Mouse (Mus musculus): ENCODE data around the gene Socs5.

Socs5 gene

GRCm38 (mm10) chr17:87108507-87109292, 1.2 kb downstream of the Socs5 start:
- DNase-seq (ENCODE audit: low spot score): no peak

- DNase-seq (ENCODE audit: low spot score): no peak
Observed at GRCm38 (mm10) chr17:87109504-87109903, 2.0 kb downstream of the Socs5 start.

- DNase-seq (ENCODE audit: low spot score): no peak
Observed at GRCm38 (mm10) chr17:87112852-87113592, 5.5 kb downstream of the Socs5 start.

- no peak for DNase-seq (ENCODE audit: low spot score)
Observed at GRCm38 (mm10) chr17:87115615-87116014, 8.1 kb downstream of the Socs5 start.

GRCm38 (mm10) chr17:87118966-87119526, 11.6 kb downstream of the Socs5 start:
- DNase-seq (ENCODE audit: low spot score): no peak

- DNase-seq (ENCODE audit: low spot score): no peak
Observed at GRCm38 (mm10) chr17:87125344-87125743, 17.9 kb downstream of the Socs5 start.

GRCm38 (mm10) chr17:87132258-87132657, 24.8 kb downstream of the Socs5 start:
- DNase-seq (ENCODE audit: low spot score): no peak

GRCm38 (mm10) chr17:87133823-87134222, 26.3 kb downstream of the Socs5 start:
- no peak for DNase-seq (ENCODE audit: low spot score)

GRCm38 (mm10) chr17:87134631-87135030, 27.2 kb downstream of the Socs5 start:
- no peak for DNase-seq (ENCODE audit: low spot score)

GRCm38 (mm10) chr17:87135741-87136140, 28.3 kb downstream of the Socs5 start:
- DNase-seq (ENCODE audit: low spot score): no peak

- no peak for DNase-seq (ENCODE audit: low spot score)
Observed at GRCm38 (mm10) chr17:87141188-87141935, 33.9 kb downstream of the Socs5 start.

- DNase-seq (ENCODE audit: low spot score): peak; percentile 76
Observed at GRCm38 (mm10) chr17:87142271-87142670, 34.8 kb downstream of the Socs5 start.

GRCm38 (mm10) chr17:87143186-87143585, 35.7 kb downstream of the Socs5 start:
- no peak for DNase-seq (ENCODE audit: low spot score)

- DNase-seq (ENCODE audit: low spot score): no peak
Observed at GRCm38 (mm10) chr17:87146415-87147021, 39.0 kb downstream of the Socs5 start.

- DNase-seq (ENCODE audit: low spot score): no peak
Observed at GRCm38 (mm10) chr17:87149762-87150161, 42.3 kb downstream of the Socs5 start.

- DNase-seq (ENCODE audit: low spot score): no peak
Observed at GRCm38 (mm10) chr17:87152984-87153383, 45.5 kb downstream of the Socs5 start.

GRCm38 (mm10) chr17:87155664-87156063, 48.2 kb downstream of the Socs5 start:
- no peak for DNase-seq (ENCODE audit: low spot score)

- no peak for DNase-seq (ENCODE audit: low spot score)
Observed at GRCm38 (mm10) chr17:87157739-87158138, 50.3 kb downstream of the Socs5 start.

GRCm38 (mm10) chr17:87158597-87158996, 51.1 kb downstream of the Socs5 start:
- no peak for DNase-seq (ENCODE audit: low spot score)

- no peak for DNase-seq (ENCODE audit: low spot score)
Observed at GRCm38 (mm10) chr17:87160270-87160669, 52.8 kb downstream of the Socs5 start.

GRCm38 (mm10) chr17:87164312-87164922, 56.9 kb downstream of the Socs5 start:
- no peak for DNase-seq (ENCODE audit: low spot score)

Data from lung, postnatal 25 days (tissue).